Mouse (Mus musculus): ENCODE results near the gene Mrpl42. TPM values are rescaled to one million over a fixed set of nuclear protein-coding genes. Genes with fewer than 3 reads are reported as not detected.

The Mrpl42 gene
- polyA plus RNA-seq, 1 experiment from 2014 or later = 366 TPM

GRCm38 (mm10) chr10:95445104-95446056 is 56.4 kb downstream of the Mrpl42 start:
- Histone ChIP-seq H3K9me3 (ENCODE audit: control insufficient read depth, low read depth, low read length) (no peaks in the 10 kb centered on the region), H3K27me3 (ENCODE audit: control insufficient read depth, insufficient read depth, low read length) (no peaks in the 10 kb centered on the region), H3K4me3 (ENCODE audit: low read depth, low read length) (no peak overlapping the region), H3K4me2 (replicated peaks; ENCODE audit: low read depth, low read length) (no peak overlapping the region), H3K4me1 (ENCODE audit: control insufficient read depth, insufficient read depth, low read length) (no peaks in the 10 kb centered on the region), H3K27ac (ENCODE audit: low read length) (no peak overlapping the region), H3K9ac (replicated peaks; ENCODE audit: low read depth, low read length) (no peak overlapping the region), H3K36me3 (ENCODE audit: control insufficient read depth, insufficient read depth, low read length) (no peaks in the 10 kb centered on the region)
- no peak for ATAC-seq (ENCODE audit: insufficient number of reproducible peaks, insufficient read depth, low FRiP score, low read depth)
- 78% methylated on average over 18 of the region's 18 CpGs for WGBS

- no peak for ATAC-seq (ENCODE audit: insufficient number of reproducible peaks, insufficient read depth, low FRiP score, low read depth)
- no peaks in the 10 kb centered on the region for H3K27me3 ChIP-seq (ENCODE audit: control insufficient read depth, insufficient read depth, low read length)
- WGBS = 75% methylated on average over 4 of the region's 4 CpGs
- no peak overlapping the region for H3K4me2 ChIP-seq (replicated peaks; ENCODE audit: low read depth, low read length)
- H3K4me1 ChIP-seq (ENCODE audit: control insufficient read depth, insufficient read depth, low read length) = no peaks in the 10 kb centered on the region
- H3K27ac ChIP-seq (ENCODE audit: low read length) = no peak overlapping the region
- no peaks in the 10 kb centered on the region for H3K9me3 ChIP-seq (ENCODE audit: control insufficient read depth, low read depth, low read length)
- H3K9ac ChIP-seq (replicated peaks; ENCODE audit: low read depth, low read length) = no peak overlapping the region
- no peaks in the 10 kb centered on the region for H3K36me3 ChIP-seq (ENCODE audit: control insufficient read depth, insufficient read depth, low read length)
- no peak overlapping the region for H3K4me3 ChIP-seq (ENCODE audit: low read depth, low read length)
Measured at GRCm38 (mm10) chr10:95442334-95442733, 59.4 kb downstream of the Mrpl42 start.

GRCm38 (mm10) chr10:95440566-95440965 is 61.2 kb downstream of the Mrpl42 start:
- Histone ChIP-seq H3K27me3 (ENCODE audit: control insufficient read depth, insufficient read depth, low read length) (no peaks in the 10 kb centered on the region), H3K36me3 (ENCODE audit: control insufficient read depth, insufficient read depth, low read length) (no peaks in the 10 kb centered on the region), H3K9me3 (ENCODE audit: control insufficient read depth, low read depth, low read length) (no peaks in the 10 kb centered on the region), H3K4me3 (ENCODE audit: low read depth, low read length) (no peak overlapping the region), H3K4me2 (replicated peaks; ENCODE audit: low read depth, low read length) (no peak overlapping the region), H3K9ac (replicated peaks; ENCODE audit: low read depth, low read length) (no peak overlapping the region), H3K4me1 (ENCODE audit: control insufficient read depth, insufficient read depth, low read length) (no peaks in the 10 kb centered on the region), H3K27ac (ENCODE audit: low read length) (no peak overlapping the region)
- WGBS = 57% methylated on average over 2 of the region's 2 CpGs
- no peak for ATAC-seq (ENCODE audit: insufficient number of reproducible peaks, insufficient read depth, low FRiP score, low read depth)

GRCm38 (mm10) chr10:95439718-95440339 is 61.9 kb downstream of the Mrpl42 start:
- H3K4me1 ChIP-seq (ENCODE audit: control insufficient read depth, insufficient read depth, low read length) = no peaks in the 10 kb centered on the region
- H3K4me3 ChIP-seq (ENCODE audit: low read depth, low read length) = no peak overlapping the region
- 76% methylated on average over 10 of the region's 10 CpGs for WGBS
- no peak overlapping the region for H3K9ac ChIP-seq (replicated peaks; ENCODE audit: low read depth, low read length)
- H3K36me3 ChIP-seq (ENCODE audit: control insufficient read depth, insufficient read depth, low read length) = no peaks in the 10 kb centered on the region
- H3K27me3 ChIP-seq (ENCODE audit: control insufficient read depth, insufficient read depth, low read length) = no peaks in the 10 kb centered on the region
- no peak overlapping the region for H3K4me2 ChIP-seq (replicated peaks; ENCODE audit: low read depth, low read length)
- no peaks in the 10 kb centered on the region for H3K9me3 ChIP-seq (ENCODE audit: control insufficient read depth, low read depth, low read length)
- no peak overlapping the region for H3K27ac ChIP-seq (ENCODE audit: low read length)
- ATAC-seq (ENCODE audit: insufficient number of reproducible peaks, insufficient read depth, low FRiP score, low read depth) = no peak

GRCm38 (mm10) chr10:95438941-95439340 is 62.8 kb downstream of the Mrpl42 start:
- H3K4me2 ChIP-seq (replicated peaks; ENCODE audit: low read depth, low read length) = no peak overlapping the region
- no peaks in the 10 kb centered on the region for H3K36me3 ChIP-seq (ENCODE audit: control insufficient read depth, insufficient read depth, low read length)
- WGBS = 19% methylated on average over 11 of the region's 11 CpGs
- no peak overlapping the region for H3K4me3 ChIP-seq (ENCODE audit: low read depth, low read length)
- H3K9ac ChIP-seq (replicated peaks; ENCODE audit: low read depth, low read length) = no peak overlapping the region
- H3K9me3 ChIP-seq (ENCODE audit: control insufficient read depth, low read depth, low read length) = no peaks in the 10 kb centered on the region
- H3K4me1 ChIP-seq (ENCODE audit: control insufficient read depth, insufficient read depth, low read length) = no peaks in the 10 kb centered on the region
- no peak for ATAC-seq (ENCODE audit: insufficient number of reproducible peaks, insufficient read depth, low FRiP score, low read depth)
- H3K27ac ChIP-seq (ENCODE audit: low read length) = no peak overlapping the region
- H3K27me3 ChIP-seq (ENCODE audit: control insufficient read depth, insufficient read depth, low read length) = no peaks in the 10 kb centered on the region

Other genes starting within 250 kb of the Mrpl42 start
- gene Cradd, start 177.8 kb downstream of the Mrpl42 start, polyA plus RNA-seq (2014; fragmentation: Nextera tagmentation; extraction: Ambion mirVana) = 13.0 and 15.4 TPM in 2 replicates
- gene Socs2, start 84.8 kb downstream of the Mrpl42 start, polyA plus RNA-seq (2014; fragmentation: Nextera tagmentation; extraction: Ambion mirVana) = 32.9 and 33.4 TPM in 2 replicates
- gene Ube2n, start 13.2 kb upstream of the Mrpl42 start, polyA plus RNA-seq (2014; fragmentation: Nextera tagmentation; extraction: Ambion mirVana) = 315 and 333 TPM in 2 replicates
- gene Nudt4, start 62.2 kb upstream of the Mrpl42 start, polyA plus RNA-seq (2014; fragmentation: Nextera tagmentation; extraction: Ambion mirVana) = 70.6 and 73.3 TPM in 2 replicates
- gene Anapc15-ps, start 171.5 kb upstream of the Mrpl42 start, polyA plus RNA-seq (2014; fragmentation: Nextera tagmentation; extraction: Ambion mirVana) = not detected in 2 replicates

Measured in stomach, embryonic 14.5 days (tissue).